Mouse (Mus musculus) forebrain, embryonic 12.5 days (tissue): ENCODE data around the gene Bag5. TPM values are rescaled to one million over a fixed set of nuclear protein-coding genes. Genes with fewer than 3 reads are reported as not detected.
"Not testable (repeated sequence)": the region's sequence is repeated elsewhere in the genome, so short reads cannot be mapped to it uniquely, and the experiment has no call there.

Source experiments
- ATAC-seq: fragments of 200-750 bp; cut with Nextera tagmentation; 2 replicates; pipeline ENCODE4 v1.8.0; 2017; ENCODE audit warnings: moderate TSS enrichment; ENCODE audit not compliant: low FRiP score
- H3K27ac ChIP-seq: fragments of 300-500 bp; sonication (generic); 2 replicates; pipeline ENCODE4 v1.5.1; 2016; ENCODE audit warnings: mild to moderate bottlenecking
- H3K27me3 ChIP-seq: fragments of 300-500 bp; sonication (generic); 2 replicates; pipeline ENCODE4 v1.6.1; 2016; ENCODE audit warnings: mild to moderate bottlenecking
- H3K36me3 ChIP-seq: fragments of 300-500 bp; sonication (generic); replicated peaks from 2 replicates; pipeline ENCODE4 v1.6.1; 2016; ENCODE audit warnings: mild to moderate bottlenecking
- H3K4me1 ChIP-seq: fragments of 300-500 bp; sonication (generic); 2 replicates; pipeline ENCODE4 v1.6.1; 2016
- H3K4me2 ChIP-seq: fragments of 300-500 bp; sonication (generic); 2 replicates; pipeline ENCODE4 v1.6.1; 2016; ENCODE audit warnings: mild to moderate bottlenecking, moderate library complexity
- H3K4me3 ChIP-seq: fragments of 300-500 bp; sonication (generic); replicated peaks from 2 replicates; pipeline ENCODE4 v1.5.1; 2016; ENCODE audit warnings: mild to moderate bottlenecking
- H3K9ac ChIP-seq: fragments of 300-500 bp; sonication (generic); 2 replicates; pipeline ENCODE4 v1.6.1; 2016; ENCODE audit warnings: mild to moderate bottlenecking
- H3K9me3 ChIP-seq: fragments of 300-500 bp; sonication (generic); 2 replicates; pipeline ENCODE4 v1.6.1; 2016
- WGBS: fragments of 180-500 bp; shearing (Covaris S2); methylation state at CpG from one replicate; pipeline ENCODE4 v1.1.7; 2016; 5-methylcytosine and 5-hydroxymethylcytosine counted together
- polyA plus RNA-seq: library from polyadenylated mRNA; unstranded; fragments of >200 nt; fragmentation: Nextera tagmentation; extraction: Ambion mirVana; gene quantifications from 2 replicates; pipeline ENCODE4 v1.2.1, GENCODE M21; 2016

The Bag5 gene
- polyA plus RNA-seq, 1 experiment from 2014 or later: 62.7 TPM

GRCm38 (mm10) chr12:111752491-111752890 is 39.4 kb upstream of the Bag5 start:
- Histone ChIP-seq H3K9me3 (no peaks in the 10 kb centered on the region), H3K4me3 (no peak overlapping the region), H3K4me1 (peaks cover 2% of the 10 kb centered on the region; the same call in 1 of the 2 replicates)

GRCm38 (mm10) chr12:111750739-111751138 is 37.7 kb upstream of the Bag5 start:
- Histone ChIP-seq H3K36me3 (no peaks in the 10 kb centered on the region), H3K4me3 (no peak overlapping the region), H3K9me3 (no peaks in the 10 kb centered on the region), H3K4me2 (no peak overlapping the region), H3K4me1 (peaks cover 7% of the 10 kb centered on the region), H3K27ac (no peak overlapping the region), H3K27me3 (no peaks in the 10 kb centered on the region), H3K9ac (no peak overlapping the region)
- 91% methylated on average over 3 of the region's 3 CpGs for WGBS
- no peak for ATAC-seq

More at GRCm38 (mm10) chr12:111752491-111752890, 39.4 kb upstream of the Bag5 start:
- Histone ChIP-seq H3K9ac (no peak overlapping the region), H3K27me3 (peaks cover 7% of the 10 kb centered on the region; the same call in 1 of the 2 replicates), H3K36me3 (no peaks in the 10 kb centered on the region), H3K27ac (no peak overlapping the region), H3K4me2 (no peak overlapping the region)
- 90% methylated on average over 6 of the region's 6 CpGs for WGBS
- ATAC-seq: no peak

GRCm38 (mm10) chr12:111747421-111747820 is 34.4 kb upstream of the Bag5 start:
- ATAC-seq: no peak
- H3K27ac ChIP-seq: no peak overlapping the region

GRCm38 (mm10) chr12:111746091-111746490 is 33.0 kb upstream of the Bag5 start:
- WGBS: 79% methylated on average over 5 of the region's 5 CpGs

More at GRCm38 (mm10) chr12:111747421-111747820, 34.4 kb upstream of the Bag5 start:
- Histone ChIP-seq H3K4me2 (no peak overlapping the region), H3K9ac (no peak overlapping the region), H3K4me3 (no peak overlapping the region), H3K27me3 (no peaks in the 10 kb centered on the region), H3K36me3 (0 out of 2 replicates have a peak, but pooled peaks cover 2% of the 10 kb centered on the region), H3K4me1 (peaks cover 7% of the 10 kb centered on the region), H3K9me3 (no peaks in the 10 kb centered on the region)
- WGBS: 85% methylated on average over 7 of the region's 7 CpGs

GRCm38 (mm10) chr12:111745274-111745673 is 32.2 kb upstream of the Bag5 start:
- 0 out of 2 replicates have a peak, but pooled peaks cover 2% of the 10 kb centered on the region for H3K36me3 ChIP-seq
- no peaks in the 10 kb centered on the region for H3K9me3 ChIP-seq
- H3K27me3 ChIP-seq: no peaks in the 10 kb centered on the region
- no peak overlapping the region for H3K4me3 ChIP-seq
- H3K4me1 ChIP-seq: peaks cover 7% of the 10 kb centered on the region
- no peak overlapping the region for H3K27ac ChIP-seq
- no peak overlapping the region for H3K4me2 ChIP-seq
- 82% methylated on average over 6 of the region's 6 CpGs for WGBS
- no peak for ATAC-seq
- no peak overlapping the region for H3K9ac ChIP-seq

More at GRCm38 (mm10) chr12:111746091-111746490, 33.0 kb upstream of the Bag5 start:
- Histone ChIP-seq H3K4me1 (peaks cover 7% of the 10 kb centered on the region), H3K9me3 (no peaks in the 10 kb centered on the region), H3K9ac (no peak overlapping the region), H3K4me3 (no peak overlapping the region), H3K27me3 (no peaks in the 10 kb centered on the region), H3K4me2 (no peak overlapping the region), H3K27ac (no peak overlapping the region), H3K36me3 (0 out of 2 replicates have a peak, but pooled peaks cover 2% of the 10 kb centered on the region)
- ATAC-seq: no peak

GRCm38 (mm10) chr12:111743981-111744423 is 30.9 kb upstream of the Bag5 start:
- Histone ChIP-seq H3K9me3 (no peaks in the 10 kb centered on the region), H3K4me2 (no peak overlapping the region), H3K36me3 (0 out of 2 replicates have a peak, but pooled peaks cover 2% of the 10 kb centered on the region), H3K27me3 (no peaks in the 10 kb centered on the region), H3K4me1 (peaks cover 7% of the 10 kb centered on the region), H3K27ac (peak overlapping the region; percentile 46; the same call in 1 of the 2 replicates), H3K4me3 (no peak overlapping the region), H3K9ac (no peak overlapping the region)
- 82% methylated on average over 11 of the region's 11 CpGs for WGBS
- ATAC-seq: no peak

GRCm38 (mm10) chr12:111743419-111743818 is 30.4 kb upstream of the Bag5 start:
- WGBS: 78% methylated on average over 2 of the region's 2 CpGs
- H3K4me1 ChIP-seq: peaks cover 7% of the 10 kb centered on the region
- H3K4me3 ChIP-seq: no peak overlapping the region
- H3K9me3 ChIP-seq: no peaks in the 10 kb centered on the region
- H3K27ac ChIP-seq: peak overlapping the region; percentile 46; the same call in 1 of the 2 replicates
- no peaks in the 10 kb centered on the region for H3K27me3 ChIP-seq
- H3K4me2 ChIP-seq: no peak overlapping the region
- H3K9ac ChIP-seq: no peak overlapping the region
- 0 out of 2 replicates have a peak, but pooled peaks cover 2% of the 10 kb centered on the region for H3K36me3 ChIP-seq
- ATAC-seq: no peak

GRCm38 (mm10) chr12:111741338-111741737 is 28.3 kb upstream of the Bag5 start:
- no peaks in the 10 kb centered on the region for H3K27me3 ChIP-seq
- 82% methylated on average over 8 of the region's 8 CpGs for WGBS
- no peak overlapping the region for H3K4me3 ChIP-seq
- H3K4me1 ChIP-seq: peaks cover 6% of the 10 kb centered on the region
- H3K9me3 ChIP-seq: no peaks in the 10 kb centered on the region
- H3K27ac ChIP-seq: no peak overlapping the region
- no peak overlapping the region for H3K4me2 ChIP-seq
- ATAC-seq: no peak
- 0 out of 2 replicates have a peak, but pooled peaks cover 2% of the 10 kb centered on the region for H3K36me3 ChIP-seq
- no peak overlapping the region for H3K9ac ChIP-seq

GRCm38 (mm10) chr12:111738754-111739153 is 25.7 kb upstream of the Bag5 start:
- H3K4me1 ChIP-seq: no peaks in the 10 kb centered on the region
- no peak overlapping the region for H3K4me3 ChIP-seq
- no peak overlapping the region for H3K4me2 ChIP-seq
- no peaks in the 10 kb centered on the region for H3K27me3 ChIP-seq
- H3K27ac ChIP-seq: no peak overlapping the region
- peaks cover 2% of the 10 kb centered on the region; the same call in 1 of the 2 replicates for H3K36me3 ChIP-seq
- peak; percentile 61; the same call in 1 of the 2 replicates for ATAC-seq
- H3K9ac ChIP-seq: no peak overlapping the region
- 9% methylated on average over 3 of the region's 3 CpGs for WGBS
- no peaks in the 10 kb centered on the region for H3K9me3 ChIP-seq

- 59% methylated on average over 9 of the region's 9 CpGs for WGBS
- no peak overlapping the region for H3K4me3 ChIP-seq
- H3K27me3 ChIP-seq: no peaks in the 10 kb centered on the region
- H3K4me2 ChIP-seq: no peak overlapping the region
- H3K9me3 ChIP-seq: no peaks in the 10 kb centered on the region
- H3K9ac ChIP-seq: no peak overlapping the region
- H3K27ac ChIP-seq: no peak overlapping the region
- peaks cover 5% of the 10 kb centered on the region for H3K4me1 ChIP-seq
- no peaks in the 10 kb centered on the region; the same call in 1 of the 2 replicates for H3K36me3 ChIP-seq
- ATAC-seq: no peak
Observed at GRCm38 (mm10) chr12:111737370-111737769, 24.3 kb upstream of the Bag5 start.

GRCm38 (mm10) chr12:111736676-111737075 is 23.6 kb upstream of the Bag5 start:
- not testable (repeated sequence) for H3K4me3 ChIP-seq, H3K4me2 ChIP-seq, H3K9ac ChIP-seq, H3K36me3 ChIP-seq, H3K4me1 ChIP-seq, ATAC-seq, H3K27me3 ChIP-seq, H3K9me3 ChIP-seq, H3K27ac ChIP-seq
- 92% methylated on average over 8 of the region's 8 CpGs for WGBS

GRCm38 (mm10) chr12:111734912-111735311 is 21.9 kb upstream of the Bag5 start:
- no peak for ATAC-seq
- Histone ChIP-seq H3K27me3 (peaks cover 4% of the 10 kb centered on the region; the same call in 1 of the 2 replicates), H3K9me3 (no peaks in the 10 kb centered on the region), H3K4me2 (no peak overlapping the region), H3K4me3 (no peak overlapping the region), H3K9ac (no peak overlapping the region), H3K36me3 (peaks cover 6% of the 10 kb centered on the region), H3K4me1 (peaks cover 10% of the 10 kb centered on the region), H3K27ac (no peak overlapping the region)
- 94% methylated on average over 3 of the region's 3 CpGs for WGBS

GRCm38 (mm10) chr12:111732921-111733320 is 19.9 kb upstream of the Bag5 start:
- H3K4me3 ChIP-seq: no peak overlapping the region
- ATAC-seq: no peak
- H3K36me3 ChIP-seq: peaks cover 19% of the 10 kb centered on the region
- peaks cover 10% of the 10 kb centered on the region for H3K4me1 ChIP-seq
- H3K9me3 ChIP-seq: no peaks in the 10 kb centered on the region
- H3K9ac ChIP-seq: peak overlapping the region; percentile 38
- WGBS: 63% methylated on average over 5 of the region's 5 CpGs
- peaks cover 4% of the 10 kb centered on the region; the same call in 1 of the 2 replicates for H3K27me3 ChIP-seq
- H3K27ac ChIP-seq: no peak overlapping the region
- no peak overlapping the region for H3K4me2 ChIP-seq
